Mouse (Mus musculus): ENCODE measurements around the gene Pi4k2a.

DNA sequence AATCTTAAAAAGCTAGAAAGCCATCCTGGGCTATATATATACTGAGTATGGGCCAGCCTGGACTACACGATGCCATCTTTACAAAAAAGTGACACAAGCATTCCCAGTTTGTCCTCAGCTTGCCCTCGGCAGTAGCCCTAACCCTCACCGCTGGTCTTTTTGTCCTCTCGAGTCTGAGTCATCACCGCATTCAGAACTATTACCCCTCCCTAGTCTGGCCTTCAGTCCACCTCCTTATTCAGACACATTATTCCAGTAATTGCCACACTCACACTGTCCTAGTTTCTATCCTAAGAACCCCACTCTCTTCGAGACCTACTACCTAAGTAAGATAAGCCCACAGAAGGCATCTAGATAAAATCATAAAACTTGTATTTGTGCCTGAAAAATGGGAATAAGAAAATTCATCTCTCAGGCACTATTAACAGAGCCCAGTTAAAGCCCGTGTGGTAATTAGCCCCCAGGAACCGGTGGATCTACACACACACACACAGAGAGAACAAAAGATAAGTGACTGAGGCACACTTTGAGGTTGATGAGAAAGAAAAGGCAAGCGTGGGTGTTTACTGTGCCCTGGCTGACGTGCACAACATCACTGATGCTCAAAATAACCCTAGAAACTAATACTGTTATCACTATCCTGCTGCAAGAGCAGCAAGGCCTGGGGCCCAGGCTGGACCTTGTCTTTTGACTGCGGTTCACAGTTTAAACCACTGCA is 35.4 kb downstream of the Pi4k2a start:
- TF ChIP-seq POLR2A (IDR thresholded peaks at IDR 0.05; ENCODE audit: borderline replicate concordance, extremely low read depth, insufficient read depth, insufficient read length, poor library complexity, severe bottlenecking) (no peak), CTCF (IDR thresholded peaks at IDR 0.05; ENCODE audit: borderline replicate concordance, extremely low read depth, insufficient read depth, insufficient read length) (no peak)
